Mouse (Mus musculus) liver, adult 2 months (tissue): ENCODE results near the gene Gm20388.

Source experiments
- CTCF ChIP-seq: fragments of 200-500 bp; IDR thresholded peaks from 2 replicates; pipeline ENCODE4 v1.5.1; 2011; ENCODE audit warnings: low read depth, low read length, control low read depth
- POLR2A ChIP-seq: fragments of 200-500 bp; IDR thresholded peaks from 2 replicates; pipeline ENCODE4 v1.6.1; 2011; ENCODE audit warnings: low read length, control low read depth; ENCODE audit not compliant: insufficient read depth; ENCODE audit errors: extremely low read depth

DNA sequence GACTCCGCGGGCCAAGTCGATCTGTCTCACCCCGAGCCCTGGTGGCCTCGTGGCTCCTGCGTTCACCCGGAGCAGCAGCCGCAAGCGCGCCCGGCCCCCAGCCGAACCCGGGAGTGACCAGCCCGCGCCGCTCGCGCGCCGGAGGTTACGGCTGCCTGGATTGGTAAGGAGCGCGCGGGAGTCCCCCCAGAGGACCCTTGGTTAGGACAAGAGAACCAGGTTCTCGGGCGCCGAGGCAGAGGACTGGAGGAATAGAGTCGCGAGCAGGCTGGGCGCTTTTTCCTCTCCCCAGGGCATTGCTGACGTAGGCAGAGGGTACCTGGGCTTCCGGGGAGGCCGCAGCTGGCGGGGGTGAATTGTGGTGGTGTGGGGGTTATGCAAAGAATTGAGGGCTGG is 2657.5 kb downstream of the Gm20388 start:
- no peak for TF ChIP-seq CTCF
- no peak for TF ChIP-seq POLR2A
